Mouse (Mus musculus) spleen, postnatal 36 days (tissue): ENCODE data around the gene Ccdc78.
A peak's percentile ranks its signal among the peaks of the same experiment; 100 is the strongest.
"Not testable (repeated sequence)": the region's sequence is repeated elsewhere in the genome, so short reads cannot be mapped to it uniquely, and the experiment has no call there.

ENCODE experiments used
- DNase-seq, 2 experiments: peaks; one replicate each; pipeline ENCODE4 v3.0.0; 2022; ENCODE audit warnings: low spot score in 2 of 2, mixed read lengths in 1 of 2

Ccdc78 gene

DNA sequence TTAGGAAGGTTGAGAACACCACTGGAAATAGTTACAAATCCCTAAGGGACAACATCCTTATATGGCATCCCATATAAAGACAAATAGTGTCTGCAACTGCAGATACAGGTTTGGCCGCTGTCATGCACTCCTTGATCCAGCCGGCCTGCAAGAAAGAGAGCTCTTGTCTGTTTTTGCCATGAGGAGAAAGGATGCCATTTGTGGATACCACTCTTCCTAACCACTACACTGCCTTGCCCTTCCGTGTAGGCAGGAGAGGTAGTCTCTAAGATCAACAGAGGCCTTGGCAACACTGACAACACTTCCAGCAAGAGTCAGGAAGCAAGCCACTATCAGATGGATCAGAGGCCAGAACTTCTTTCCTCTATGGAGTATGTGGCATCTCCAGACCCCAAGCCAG is at the start of gene Ccdc78:
Gene Ccdc78, plus strand, starts transcription at position 301 of the 400 bp plus-strand sequence.
- DNase-seq: no peak

DNA sequence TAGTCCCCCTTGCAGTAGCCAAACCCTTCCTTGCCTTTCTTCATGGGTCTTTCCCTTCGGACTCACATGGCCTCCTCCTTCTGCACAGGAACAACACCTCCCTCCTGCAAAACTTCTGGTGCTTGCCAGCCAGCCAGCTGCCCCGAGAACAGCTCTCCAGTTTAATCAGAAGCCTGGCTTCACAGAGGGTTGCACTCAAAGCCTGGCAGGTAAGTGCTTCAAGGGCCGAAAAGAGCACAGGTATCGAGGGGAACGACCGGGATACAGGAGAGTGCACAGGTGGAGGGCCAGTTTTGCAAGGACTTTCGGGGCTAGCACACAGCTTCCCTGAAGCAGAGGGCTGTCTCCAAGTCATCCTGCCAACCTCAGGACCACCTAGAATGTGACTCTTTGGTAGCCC is 47.5 kb upstream of the Ccdc78 start:
- DNase-seq: no peak

DNA sequence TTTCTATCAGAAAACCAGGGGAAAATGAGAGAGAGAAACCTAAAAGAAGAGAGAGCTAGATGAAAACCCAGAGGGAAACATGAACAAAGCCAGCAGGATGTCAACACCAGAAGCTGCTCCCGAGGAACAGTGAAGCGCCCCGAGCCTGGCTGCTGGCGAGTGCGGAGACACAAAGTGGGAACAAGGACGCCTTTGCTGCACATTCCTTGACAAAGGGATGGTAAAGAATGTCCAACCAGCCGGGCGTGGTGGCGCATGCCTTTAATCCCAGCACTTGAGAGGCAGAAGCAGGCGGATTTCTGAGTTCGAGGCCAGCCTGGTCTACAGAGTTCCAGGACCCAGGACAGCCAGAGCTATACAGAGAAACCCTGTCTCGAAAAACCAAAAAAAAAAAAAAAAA is 44.9 kb upstream of the Ccdc78 start:
- not testable (repeated sequence) for DNase-seq

DNA sequence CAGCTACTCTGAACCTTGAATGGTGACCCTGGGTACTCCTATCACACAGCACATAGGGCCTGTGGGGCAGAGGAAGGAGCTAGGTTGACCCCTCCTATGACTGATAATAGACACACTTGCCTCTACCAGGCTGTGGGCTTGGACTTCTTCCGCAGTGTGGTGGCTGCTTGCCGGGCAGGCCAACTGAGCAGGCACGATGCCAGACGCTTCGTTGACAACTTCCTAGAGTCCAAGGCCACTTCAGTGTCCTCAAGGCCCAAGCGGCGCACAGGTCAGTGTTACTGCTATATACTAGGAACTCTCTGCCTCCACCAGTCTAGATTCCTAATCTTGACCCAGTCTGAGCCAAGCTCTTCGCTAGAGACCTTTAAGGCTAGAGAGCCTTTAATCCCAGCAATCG is 42.5 kb upstream of the Ccdc78 start:
- no peak for DNase-seq

DNA sequence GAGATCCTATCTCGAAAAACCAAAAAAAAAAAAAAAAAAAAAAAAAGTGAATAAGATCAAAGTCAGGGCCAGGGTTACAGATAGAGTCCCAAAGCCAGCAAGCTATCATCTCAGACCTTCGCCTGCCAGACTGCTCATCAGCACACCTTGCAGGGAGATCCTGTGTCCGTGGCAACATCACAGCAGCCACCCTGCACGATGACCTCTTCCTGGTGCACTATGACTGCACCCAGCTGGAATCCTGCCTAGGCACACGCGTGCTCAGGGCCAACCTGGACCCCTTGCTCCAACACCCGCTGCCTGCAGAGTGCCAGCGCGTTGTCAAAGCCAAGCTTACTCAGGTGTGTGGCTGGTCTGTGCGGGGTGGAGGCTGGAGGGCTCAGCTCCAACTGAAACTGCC is 42.1 kb upstream of the Ccdc78 start:
- no peak for DNase-seq

DNA sequence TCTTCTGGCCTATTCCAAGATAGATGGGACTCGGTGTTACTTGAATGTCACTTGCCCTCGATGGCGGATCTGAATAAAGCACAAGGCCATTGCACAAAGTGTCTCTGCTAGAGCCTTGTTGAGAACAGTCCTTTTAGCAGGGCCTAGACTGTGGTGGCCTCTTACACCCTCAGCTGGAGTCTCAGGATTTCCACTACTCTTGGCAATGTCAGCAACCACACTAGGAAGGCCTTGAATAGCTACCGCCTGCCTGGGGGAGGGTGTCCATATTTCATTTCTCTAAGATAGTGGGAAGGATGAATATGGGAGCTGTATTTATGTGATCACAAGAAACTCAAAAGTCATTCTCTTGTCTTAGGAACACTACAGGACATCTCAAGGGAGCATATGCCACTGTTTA is 38.1 kb upstream of the Ccdc78 start:
- no peak for DNase-seq

DNA sequence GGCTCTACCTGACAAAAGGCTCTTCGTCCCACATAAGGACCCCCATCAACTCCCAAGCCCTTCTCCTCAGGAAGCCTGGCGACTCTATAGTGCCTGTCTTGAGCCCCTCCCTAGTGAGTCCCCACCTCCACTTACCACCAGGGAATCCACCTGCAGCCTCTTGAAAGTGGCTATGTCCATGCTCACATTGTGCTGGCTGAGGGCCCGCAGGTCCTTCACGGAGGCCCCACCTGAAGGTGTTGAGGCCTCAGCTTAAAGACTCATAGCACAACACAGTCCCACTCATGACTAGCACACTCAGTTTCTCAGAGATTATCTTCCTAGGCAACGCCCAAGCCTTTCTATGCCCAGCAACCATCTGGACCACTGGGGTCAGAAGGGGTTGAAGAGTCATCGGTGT is 37.1 kb upstream of the Ccdc78 start:
- no peak for DNase-seq

DNA sequence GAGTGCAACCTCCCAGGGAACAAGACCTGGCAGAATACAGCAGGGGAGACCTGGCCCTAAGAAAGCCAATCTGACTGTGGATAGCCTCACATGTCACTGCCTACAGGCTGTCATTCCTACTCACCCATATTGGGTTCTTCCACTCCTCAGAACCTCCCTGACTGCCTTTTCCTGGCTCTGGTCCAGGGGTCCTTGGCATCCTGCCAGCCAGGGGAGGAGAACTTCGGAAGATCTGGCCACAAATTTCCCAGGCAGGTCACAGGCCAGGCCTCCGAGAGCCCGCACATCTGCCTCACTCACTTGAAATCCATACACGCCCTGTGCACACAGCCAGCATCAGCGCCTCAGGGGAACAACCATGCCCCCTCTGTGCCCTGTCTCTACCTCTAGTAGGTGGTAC is 34.9 kb upstream of the Ccdc78 start:
- DNase-seq: no peak

DNA sequence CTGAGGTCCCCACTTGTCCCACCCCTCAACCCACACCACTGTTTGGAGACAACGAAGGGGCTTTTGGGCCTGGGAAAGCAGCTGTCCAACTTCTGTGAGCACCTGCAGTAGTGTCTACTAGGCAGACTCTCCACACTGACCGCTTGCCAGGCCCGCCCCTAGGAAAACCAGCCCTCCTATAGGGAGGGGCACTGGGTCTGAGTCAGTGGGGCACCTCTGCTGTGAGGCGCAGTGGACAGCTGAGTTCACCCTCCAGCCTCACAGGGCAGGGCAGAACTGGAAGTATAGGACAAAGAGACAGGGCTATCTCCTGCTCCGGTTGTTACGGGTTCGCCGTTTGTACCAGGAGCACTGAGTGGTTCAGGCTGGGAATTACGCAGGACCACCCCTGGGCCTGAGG is 32.1 kb upstream of the Ccdc78 start, which contains the start of gene Msln:
Gene Msln, minus strand, starts transcription at position 138 of the 400 bp plus-strand sequence.
- DNase-seq: no peak

DNA sequence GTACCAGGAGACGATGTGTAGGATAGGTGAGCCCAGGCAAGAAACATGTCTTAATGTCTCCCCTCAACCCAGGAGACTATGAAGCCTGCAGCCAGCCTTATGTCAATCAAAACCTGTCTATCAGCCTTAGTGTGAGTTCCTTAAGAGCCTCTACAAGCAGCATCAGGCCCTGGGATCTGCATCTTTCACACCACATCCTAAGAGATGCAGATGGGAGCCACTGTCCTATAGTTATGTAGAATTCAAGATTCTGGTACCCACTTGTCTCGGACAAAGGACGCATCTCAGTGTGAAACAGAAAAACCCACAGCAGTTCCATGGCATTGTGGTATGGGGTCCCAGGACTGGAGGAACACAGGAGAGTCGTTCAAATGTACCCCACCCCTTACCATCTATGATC is 31.3 kb upstream of the Ccdc78 start:
- no peak for DNase-seq

DNA sequence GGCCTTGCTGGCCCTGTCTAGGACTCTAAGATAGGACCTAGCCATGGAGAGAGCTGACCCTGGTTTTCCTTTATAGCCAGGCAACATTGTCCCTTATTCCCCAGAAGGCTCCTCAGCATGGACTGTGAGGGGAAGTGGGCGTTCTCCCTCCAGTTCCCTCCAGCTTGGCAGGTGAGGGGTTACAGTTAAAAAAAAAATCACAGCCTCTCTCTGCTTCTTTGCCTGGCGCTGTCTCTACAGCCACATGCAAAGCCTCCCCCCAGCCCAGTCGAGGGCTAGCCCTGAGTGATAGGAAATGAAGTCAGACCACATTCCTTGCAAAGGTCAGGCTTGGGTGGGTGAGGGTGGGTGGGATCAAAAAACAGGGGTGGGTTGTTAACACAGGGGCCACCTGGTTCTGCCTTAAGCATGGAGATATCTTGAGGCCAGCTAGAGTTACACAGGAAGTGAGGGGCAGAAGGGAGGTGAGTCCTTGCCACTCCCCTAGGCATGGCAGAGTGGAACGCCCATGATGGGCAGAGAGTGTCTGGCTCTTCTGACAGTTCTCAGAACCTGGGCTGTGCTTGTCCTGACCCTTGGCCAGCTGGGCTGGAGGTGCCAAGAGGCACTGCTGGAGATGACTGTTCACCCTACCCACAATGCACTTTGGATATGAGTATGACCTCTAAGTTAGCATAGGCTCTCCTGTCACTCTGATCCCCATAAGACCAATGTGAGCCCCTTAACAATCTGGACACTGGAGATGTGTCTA is 30.6 kb upstream of the Ccdc78 start:
- no peak for DNase-seq

DNA sequence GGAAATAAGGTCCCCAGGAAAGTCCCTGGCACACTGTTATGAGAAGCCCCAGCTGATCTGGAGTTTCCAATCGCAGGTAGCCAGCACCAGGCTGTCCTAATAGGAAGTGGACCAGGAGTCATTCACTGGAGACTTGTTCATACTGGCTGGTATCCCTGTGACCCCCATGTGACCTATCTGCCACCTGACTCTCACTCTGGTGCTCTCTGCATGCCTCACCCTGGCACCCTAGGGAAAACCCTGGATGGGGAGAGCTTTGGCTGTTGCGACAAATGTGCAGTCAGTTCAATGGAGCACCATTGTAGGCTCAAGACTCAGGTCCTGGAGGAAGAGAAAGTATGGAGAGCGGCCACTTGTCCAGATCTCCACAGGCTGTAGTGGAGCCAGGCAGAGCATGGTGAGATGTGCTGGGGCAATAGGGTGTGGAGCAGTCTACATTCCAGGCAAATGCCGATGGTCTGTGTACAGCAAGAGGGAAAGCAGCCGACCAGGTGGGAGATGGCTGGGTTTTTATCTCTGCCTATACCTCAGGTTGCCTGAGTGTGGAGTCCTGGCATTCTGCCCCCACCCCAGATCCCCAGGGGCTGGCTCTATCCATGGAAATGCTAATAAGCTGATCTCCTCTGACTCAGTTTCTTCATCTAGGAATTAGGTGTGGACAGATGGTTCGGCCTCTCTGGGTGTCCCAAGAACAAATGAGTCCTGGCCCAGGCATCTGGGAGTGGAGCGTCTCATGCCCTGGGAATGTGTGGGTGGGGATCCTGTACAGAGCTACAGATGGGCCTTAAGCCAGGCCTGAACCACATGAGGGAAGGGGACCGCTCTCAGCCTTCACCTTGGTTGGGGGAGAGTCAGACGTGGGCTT is 29.8 kb upstream of the Ccdc78 start:
- DNase-seq: no peak

DNA sequence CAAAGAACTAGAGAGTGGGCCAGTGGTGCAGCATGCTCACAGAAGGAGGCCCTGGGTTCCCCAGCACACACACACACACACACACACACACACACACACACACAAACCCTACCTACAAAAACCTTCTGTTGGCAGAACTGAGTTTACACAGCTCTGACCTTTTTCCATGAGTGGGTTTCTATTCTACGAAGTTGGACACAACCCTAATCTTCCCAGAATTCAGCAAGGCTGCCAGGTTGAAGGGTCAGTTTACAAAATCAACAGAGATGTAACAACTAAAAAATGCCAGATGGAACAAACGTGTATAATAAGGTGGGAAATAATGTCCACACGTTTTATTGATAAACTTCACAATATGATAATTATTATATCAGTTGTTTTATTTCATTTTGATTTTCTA is 28.7 kb upstream of the Ccdc78 start:
- DNase-seq: no peak

DNA sequence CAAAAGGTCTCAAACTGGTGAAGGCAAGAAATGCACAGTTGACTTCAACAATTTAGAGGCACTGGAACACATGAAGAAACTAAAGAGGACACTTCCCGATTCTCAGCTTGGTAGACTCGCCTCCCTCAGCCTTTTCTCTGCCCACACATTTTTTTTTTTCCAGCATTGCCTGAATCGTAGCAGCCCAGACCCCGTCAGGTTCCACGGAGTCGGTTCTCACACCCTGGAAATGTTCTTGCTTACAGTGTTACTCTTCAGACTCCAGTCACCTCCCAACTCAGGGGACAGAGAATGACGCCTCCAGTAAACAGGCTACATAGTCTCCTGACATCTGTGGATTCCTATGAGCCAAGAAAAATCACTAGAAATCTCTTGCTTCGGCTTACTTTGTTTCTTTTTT is 26.2 kb upstream of the Ccdc78 start:
- DNase-seq: no peak

DNA sequence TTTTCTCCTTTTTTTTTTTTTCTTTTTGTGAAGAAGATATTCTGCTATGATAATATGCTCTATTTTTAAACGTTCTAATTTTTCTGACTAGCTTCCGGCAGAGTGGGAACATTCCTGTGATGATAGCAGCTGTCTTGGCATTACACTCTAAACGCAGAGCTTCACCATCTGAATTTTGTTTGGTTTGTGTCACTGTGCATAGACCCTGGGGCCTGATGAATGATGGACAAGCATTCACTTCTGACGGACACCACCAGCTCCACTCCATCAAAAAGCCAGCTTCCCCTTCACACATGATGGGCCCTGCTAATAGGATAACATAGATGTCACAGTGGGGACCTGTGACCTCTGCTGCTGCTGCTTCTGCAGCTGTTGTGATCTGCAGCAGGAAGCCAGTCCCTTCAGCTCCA is 24.8 kb upstream of the Ccdc78 start:
- no peak for DNase-seq

DNA sequence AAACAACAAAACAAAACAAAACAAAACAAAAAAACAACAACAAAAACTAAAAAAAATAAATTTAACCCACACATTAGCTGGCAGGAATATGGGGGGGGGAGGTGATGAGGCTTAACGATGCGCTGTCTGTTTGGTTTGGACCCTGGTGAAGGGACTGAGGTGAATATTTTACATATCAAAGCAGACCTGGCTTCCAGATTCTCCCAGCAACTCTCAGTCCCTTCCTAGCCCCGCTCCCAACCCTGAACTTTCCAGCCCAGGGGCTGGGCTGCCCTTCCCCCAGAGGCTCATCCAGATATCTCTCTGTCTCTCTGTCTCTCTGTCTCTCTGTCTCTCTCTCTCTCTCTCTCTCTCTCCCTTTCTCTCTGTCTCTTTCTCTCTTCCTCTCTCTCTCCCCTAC is 23.8 kb upstream of the Ccdc78 start:
- DNase-seq: no peak

DNA sequence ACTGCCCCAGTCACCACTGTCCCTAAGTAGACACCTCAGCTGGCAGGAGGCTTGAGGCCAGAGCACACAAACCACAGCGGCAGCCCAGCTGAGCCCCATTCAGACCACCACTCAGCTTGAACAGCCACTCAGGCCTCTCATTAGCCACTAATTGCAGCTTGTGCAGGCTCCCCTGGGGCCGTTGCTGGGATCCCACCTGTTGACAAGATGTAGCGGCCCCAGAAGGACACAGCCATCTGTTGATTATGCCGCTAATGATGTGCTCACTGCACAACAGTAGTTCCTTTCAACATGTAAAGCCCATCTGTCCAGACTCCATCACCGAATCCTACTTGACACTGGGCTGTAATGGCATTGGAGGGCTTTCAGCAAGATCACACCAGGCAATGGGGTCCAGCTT is 20.5 kb upstream of the Ccdc78 start:
- DNase-seq: no peak

DNA sequence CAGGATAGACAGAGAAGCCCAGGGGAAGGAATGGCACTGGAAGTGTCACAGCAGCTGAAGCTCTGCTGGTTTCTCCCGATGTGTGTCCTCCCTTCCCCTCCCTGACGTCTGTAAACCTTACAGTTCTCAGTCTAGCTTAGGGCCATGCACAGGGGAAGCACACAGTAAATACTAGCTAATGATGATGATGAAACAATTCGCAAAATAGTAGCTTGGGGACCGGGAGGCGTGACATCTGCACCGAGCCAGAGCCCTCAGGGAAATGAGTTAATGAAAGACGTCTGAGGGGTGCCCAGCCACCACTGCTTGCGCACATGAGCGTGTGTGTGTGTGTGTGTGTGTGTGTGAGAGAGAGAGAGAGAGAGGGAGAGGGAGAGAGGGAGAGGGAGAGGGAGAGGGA is 17.0 kb upstream of the Ccdc78 start:
- no peak for DNase-seq

DNA sequence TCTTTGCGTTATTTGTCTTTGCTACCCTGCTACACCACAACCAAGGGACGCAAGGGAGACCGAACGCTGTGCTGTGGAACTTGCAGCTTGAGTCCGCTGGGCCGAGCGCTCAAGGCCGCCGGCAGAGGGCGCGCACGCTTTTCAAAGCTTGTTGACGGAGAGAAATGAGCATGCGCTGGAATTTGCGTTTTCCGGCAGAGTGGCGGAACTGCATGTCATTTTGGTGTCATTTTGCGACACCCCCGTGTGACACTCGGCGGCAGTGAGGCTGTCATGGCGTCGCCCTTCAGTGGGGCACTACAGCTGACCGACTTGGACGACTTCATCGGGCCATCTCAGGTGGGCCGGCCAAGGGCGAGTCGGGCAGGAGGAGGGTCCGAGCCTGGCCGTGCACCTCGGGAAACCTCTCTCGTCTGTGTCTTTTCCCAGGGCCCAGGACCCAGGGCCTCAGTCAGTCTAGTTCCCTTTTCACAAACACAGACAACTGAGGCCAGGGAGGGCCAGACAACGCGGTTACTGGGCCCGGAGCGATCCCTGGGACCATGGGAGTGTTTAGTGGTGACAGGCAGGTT is 12.7 kb upstream of the Ccdc78 start, which contains the start of gene Narfl:
Gene Narfl, plus strand, starts transcription at position 228 of the 572 bp plus-strand sequence.
- peak; percentile 92 to 95 for DNase-seq

DNA sequence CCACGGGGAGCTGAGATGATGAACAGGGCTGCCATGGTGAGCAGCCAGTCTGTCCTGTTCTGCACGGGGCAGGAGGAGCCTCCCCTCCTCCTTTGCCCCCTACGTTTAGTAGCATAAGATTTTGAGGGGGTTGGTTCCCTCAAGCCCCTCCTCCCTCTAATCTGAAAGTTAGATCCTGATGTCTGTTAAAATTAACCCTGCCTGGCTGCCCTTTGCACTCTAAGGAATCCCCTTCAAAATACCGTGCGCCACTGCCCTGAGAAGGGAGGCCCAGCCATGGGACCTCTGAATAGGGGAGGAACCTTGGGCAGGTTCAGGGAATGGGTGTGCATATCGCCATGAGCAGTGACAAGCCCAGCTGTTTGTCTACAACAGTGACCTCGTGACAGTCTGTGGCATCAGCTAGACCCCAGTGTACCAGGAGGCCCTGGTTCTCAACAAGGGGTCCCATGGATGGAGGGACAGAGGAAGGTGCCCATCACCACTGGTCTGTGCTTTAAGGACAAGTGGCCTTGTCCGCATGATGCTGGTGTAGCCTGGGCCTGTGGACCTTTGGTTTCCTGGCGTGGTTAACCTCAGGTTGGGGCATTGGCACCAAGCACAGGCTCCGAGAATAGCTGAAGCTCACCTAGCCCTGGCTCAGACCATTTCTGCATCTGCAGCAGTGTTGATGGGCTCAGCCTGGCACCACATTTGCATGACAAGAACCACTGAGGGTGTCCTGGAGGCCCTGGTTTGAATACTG is 10.9 kb upstream of the Ccdc78 start:
- DNase-seq: no peak

DNA sequence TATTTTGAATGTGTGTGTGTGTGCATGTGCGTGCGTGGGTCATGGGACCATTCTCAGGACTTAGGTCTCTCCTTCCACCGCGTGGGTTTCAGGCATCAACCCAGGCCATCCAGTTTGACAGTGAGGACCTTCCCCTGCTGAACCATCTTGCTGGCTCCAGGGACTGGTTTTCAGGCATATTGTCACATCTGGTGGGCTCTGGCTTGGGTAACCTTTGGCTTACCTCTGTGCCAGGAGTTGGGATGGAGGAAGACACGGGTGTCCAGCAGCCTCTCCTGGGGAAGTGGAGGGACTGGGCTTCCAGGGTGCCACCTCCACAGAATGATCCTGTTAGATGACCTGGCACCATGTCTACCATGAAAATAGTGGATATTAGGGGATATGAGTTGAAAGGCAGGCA is 8.4 kb upstream of the Ccdc78 start:
- DNase-seq: no peak

DNA sequence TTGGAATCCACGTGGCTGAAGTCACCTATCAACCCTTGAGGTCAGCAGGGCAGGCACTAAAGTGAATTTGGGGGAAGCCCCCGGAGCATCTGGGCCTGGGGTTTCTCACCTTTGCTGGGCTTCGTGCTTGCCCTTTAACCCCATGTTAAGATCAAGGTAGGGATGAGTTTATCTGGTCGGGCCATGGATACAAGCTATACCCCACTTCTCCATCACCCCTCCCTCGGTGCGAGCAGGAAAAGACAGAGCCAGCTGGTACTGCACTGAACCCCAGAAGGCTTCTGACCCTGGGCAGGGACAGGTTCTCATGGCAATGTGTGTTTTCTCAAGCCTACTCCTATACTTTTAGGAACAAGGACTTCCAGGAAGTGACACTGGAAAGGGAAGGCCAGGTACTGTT is 5.0 kb upstream of the Ccdc78 start:
- DNase-seq: no peak
